ENCODE assay signal across 10 mouse cellular contexts in the genomic region with DNA sequence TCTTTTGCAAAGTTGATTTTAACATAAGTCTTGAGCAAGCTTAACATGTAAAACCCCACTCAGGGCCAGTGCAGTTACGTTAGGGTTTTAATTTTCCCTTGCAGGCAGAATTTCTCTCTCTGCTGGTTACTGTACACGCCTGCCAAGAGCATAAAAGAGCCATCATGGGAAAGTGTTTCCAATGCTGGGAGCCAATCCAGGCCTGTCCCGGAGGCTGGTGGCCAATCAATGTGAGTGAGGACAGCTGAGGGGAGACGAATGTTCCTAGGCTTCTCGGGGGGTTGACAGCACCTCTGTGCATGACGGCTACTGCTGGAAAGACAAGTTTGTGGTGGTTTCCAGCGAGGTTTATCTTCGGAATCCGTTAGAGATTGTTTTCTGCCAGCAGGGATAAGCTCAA.
DNase-seq lines count a peak whose midpoint lies in the region; ATAC-seq and TF ChIP-seq lines count a peak whose summit lies in the region.
"Had no signal": no experiment of that assay in that cellular context is flagged by ENCODE, and none has a peak within 500 bp of the region (broad histone marks: within the 10 kb centered on the region; RNA-seq: fewer than 3 reads in every experiment).

No protein-coding gene starts in this region.

- ATAC-seq in forebrain, embryonic 15.5 days (replicated peaks), result peak; percentile 90
- peak; percentile 52; the same call in 1 of the 2 replicates for ATAC-seq in neural tube, embryonic 14.5 days (ENCODE audit: low read depth)
- ATAC-seq in heart, embryonic 12.5 days (ENCODE audit: insufficient number of reproducible peaks, low FRiP score), result no peak
- peak; percentile 56; the same call in 1 of the 2 replicates for ATAC-seq in midbrain, postnatal 0 days (ENCODE audit: low FRiP score)

- no peak overlapping the region for H3K4me3 ChIP-seq in forebrain, embryonic 15.5 days
- no peak overlapping the region for H3K4me3 ChIP-seq in forebrain, embryonic 10.5 days
- H3K4me3 ChIP-seq in neural tube, embryonic 14.5 days (ENCODE audit: low read depth, low read length), result no peak overlapping the region
- no peak overlapping the region; the same call in 1 of the 2 replicates for H3K4me3 ChIP-seq in heart, embryonic 12.5 days
- no peak overlapping the region for H3K4me3 ChIP-seq in midbrain, postnatal 0 days (ENCODE audit: low read depth, low read length)
- H3K4me3 ChIP-seq: midbrain, embryonic 12.5 days had no signal

- no peaks in the 10 kb centered on the region for H3K9me3 ChIP-seq in forebrain, embryonic 15.5 days
- no peaks in the 10 kb centered on the region for H3K9me3 ChIP-seq in forebrain, embryonic 10.5 days
- no peaks in the 10 kb centered on the region for H3K9me3 ChIP-seq in neural tube, embryonic 14.5 days (ENCODE audit: control insufficient read depth, low read length)
- H3K9me3 ChIP-seq in heart, embryonic 12.5 days (replicated peaks), result no peaks in the 10 kb centered on the region
- H3K9me3 ChIP-seq in midbrain, postnatal 0 days (ENCODE audit: low read length), result no peaks in the 10 kb centered on the region
- H3K9me3 ChIP-seq: midbrain, embryonic 12.5 days had no signal

- H3K9ac ChIP-seq in forebrain, embryonic 15.5 days (replicated peaks), result no peak overlapping the region
- H3K9ac ChIP-seq in neural tube, embryonic 14.5 days (replicated peaks; ENCODE audit: low read depth, low read length), result no peak overlapping the region
- H3K9ac ChIP-seq in heart, embryonic 12.5 days, result no peak overlapping the region
- no peak overlapping the region for H3K9ac ChIP-seq in midbrain, postnatal 0 days (replicated peaks; ENCODE audit: low read length, poor library complexity, severe bottlenecking)
- H3K9ac ChIP-seq: midbrain, embryonic 12.5 days had no signal

- no peak overlapping the region for H3K4me2 ChIP-seq in forebrain, embryonic 15.5 days (replicated peaks)
- no peak overlapping the region for H3K4me2 ChIP-seq in neural tube, embryonic 14.5 days (ENCODE audit: low read depth, low read length)
- peak overlapping the region; percentile 37 for H3K4me2 ChIP-seq in heart, embryonic 12.5 days
- H3K4me2 ChIP-seq in midbrain, postnatal 0 days (ENCODE audit: low read depth, low read length, poor library complexity, severe bottlenecking), result no peak overlapping the region
- H3K4me2 ChIP-seq: midbrain, embryonic 12.5 days had no signal

- WGBS in forebrain, embryonic 15.5 days, result 39% methylated on average over 9 of the region's 9 CpGs
- WGBS in forebrain, embryonic 10.5 days, result 83% methylated on average over 9 of the region's 9 CpGs
- 36% methylated on average over 9 of the region's 9 CpGs for WGBS in neural tube, embryonic 14.5 days
- WGBS in heart, embryonic 12.5 days, result 22% methylated on average over 9 of the region's 9 CpGs
- WGBS in midbrain, postnatal 0 days, result 43% methylated on average over 9 of the region's 9 CpGs

- DNase-seq in forebrain, embryonic 10.5 days (ENCODE audit: extremely low spot score, low spot score), result no peak
- DNase-seq in neural tube, embryonic 10.5 days (ENCODE audit: extremely low spot score, low spot score), result no peak
- DNase-seq in midbrain, postnatal 0 days (ENCODE audit: low spot score), result peak; percentile 64
- no peak for DNase-seq in right cerebral cortex, postnatal 14 days
- no peak for DNase-seq in left cerebral cortex, adult 11 months (ENCODE audit: low spot score)

- H3K27ac ChIP-seq in forebrain, embryonic 15.5 days (replicated peaks), result no peak overlapping the region
- no peak overlapping the region for H3K27ac ChIP-seq in forebrain, embryonic 10.5 days
- H3K27ac ChIP-seq in neural tube, embryonic 14.5 days (ENCODE audit: low read depth, low read length), result no peak overlapping the region
- no peak overlapping the region for H3K27ac ChIP-seq in heart, embryonic 12.5 days (ENCODE audit: poor library complexity, severe bottlenecking)
- H3K27ac ChIP-seq in midbrain, postnatal 0 days (ENCODE audit: low read depth, low read length), result no peak overlapping the region
- H3K27ac ChIP-seq: midbrain, embryonic 12.5 days had no signal

- H3K36me3 ChIP-seq in forebrain, embryonic 15.5 days, result no peaks in the 10 kb centered on the region
- H3K36me3 ChIP-seq in forebrain, embryonic 10.5 days (replicated peaks), result no peaks in the 10 kb centered on the region
- no peaks in the 10 kb centered on the region for H3K36me3 ChIP-seq in neural tube, embryonic 14.5 days (ENCODE audit: control insufficient read depth, insufficient read depth, low read length)
- no peaks in the 10 kb centered on the region for H3K36me3 ChIP-seq in heart, embryonic 12.5 days
- no peaks in the 10 kb centered on the region for H3K36me3 ChIP-seq in midbrain, postnatal 0 days (ENCODE audit: insufficient read depth, low read length)
- H3K36me3 ChIP-seq: midbrain, embryonic 12.5 days had no signal

- no peaks in the 10 kb centered on the region for H3K27me3 ChIP-seq in forebrain, embryonic 15.5 days
- peaks cover 21% of the 10 kb centered on the region for H3K27me3 ChIP-seq in forebrain, embryonic 10.5 days (ENCODE audit: poor library complexity, severe bottlenecking)
- H3K27me3 ChIP-seq in neural tube, embryonic 14.5 days (ENCODE audit: control insufficient read depth, insufficient read depth, low read length), result no peaks in the 10 kb centered on the region
- H3K27me3 ChIP-seq in heart, embryonic 12.5 days (replicated peaks), result peaks cover 8% of the 10 kb centered on the region; the same call in 1 of the 2 replicates
- H3K27me3 ChIP-seq in midbrain, postnatal 0 days (ENCODE audit: insufficient read depth, low read length), result no peaks in the 10 kb centered on the region
- H3K27me3 ChIP-seq: CH12.LX; midbrain, embryonic 12.5 days had no signal

- H3K4me1 ChIP-seq in forebrain, embryonic 15.5 days, result peaks cover 17% of the 10 kb centered on the region
- peaks cover 16% of the 10 kb centered on the region for H3K4me1 ChIP-seq in forebrain, embryonic 10.5 days
- peaks cover 9% of the 10 kb centered on the region for H3K4me1 ChIP-seq in neural tube, embryonic 14.5 days (ENCODE audit: control insufficient read depth, insufficient read depth, low read length)
- H3K4me1 ChIP-seq in heart, embryonic 12.5 days (replicated peaks), result peaks cover 18% of the 10 kb centered on the region
- peaks cover 4% of the 10 kb centered on the region; the same call in 1 of the 2 replicates for H3K4me1 ChIP-seq in midbrain, postnatal 0 days (ENCODE audit: insufficient read depth, low read length)

- TF ChIP-seq CTCF in midbrain, postnatal 0 days (IDR thresholded peaks at IDR 0.05), result no peak
